Mouse (Mus musculus) thymus, postnatal 25 days (tissue): ENCODE measurements around the gene 3830403N18Rik.
"Not testable (repeated sequence)": the region's sequence is repeated elsewhere in the genome, so short reads cannot be mapped to it uniquely, and the experiment has no call there.

ENCODE experiments used
- DNase-seq: peaks from one replicate; pipeline ENCODE4 v3.0.0; 2022

Gene 3830403N18Rik

GRCm38 (mm10) chrX:56136336-56136909, at the start of gene 3830403N18Rik:
TSS of gene 3830403N18Rik (plus strand) at chrX:56136572.
- DNase-seq: not testable (repeated sequence)

GRCm38 (mm10) chrX:56151396-56151795, 15.0 kb downstream of the 3830403N18Rik start:
- DNase-seq: no peak

- not testable (repeated sequence) for DNase-seq
Observed at GRCm38 (mm10) chrX:56186449-56186848, 50.1 kb downstream of the 3830403N18Rik start.
